Mouse (Mus musculus) MEL (cell line): ENCODE data around the gene Grid2ip.

Experiments
- HCFC1 ChIP-seq: IDR thresholded peaks from 2 replicates; pipeline ENCODE4 v1.6.1; 2012; ENCODE audit warnings: low read depth, mild to moderate bottlenecking, inconsistent platforms, low read length, improper control_type of control experiment, moderate library complexity
- MAFK ChIP-seq: IDR thresholded peaks from 2 replicates; pipeline ENCODE4 v1.6.1; 2011; ENCODE audit warnings: low read depth, mild to moderate bottlenecking, low read length, improper control_type of control experiment, borderline replicate concordance
- RCOR1 ChIP-seq: IDR thresholded peaks from 2 replicates; pipeline ENCODE4 v1.6.1; 2012; ENCODE audit warnings: low read depth, mild to moderate bottlenecking, inconsistent platforms, low read length, improper control_type of control experiment
- SIN3A ChIP-seq: IDR thresholded peaks from 2 replicates; pipeline ENCODE4 v1.6.1; 2012; ENCODE audit warnings: low read length, improper control_type of control experiment, inconsistent platforms
- ZKSCAN1 ChIP-seq: IDR thresholded peaks from 2 replicates; pipeline ENCODE4 v1.6.1; 2012; ENCODE audit warnings: low read depth, mild to moderate bottlenecking, inconsistent platforms, low read length, improper control_type of control experiment, moderate library complexity

- TF ChIP-seq MAFK (no peak), HCFC1 (no peak), SIN3A (no peak; the same call in 1 of the 2 replicates), ZKSCAN1 (no peak), RCOR1 (no peak)
These were observed 65.9 kb downstream of the Grid2ip start for GRCm38 (mm10) chr5:143422990-143423389.
